Mouse (Mus musculus) layer of hippocampus, adult 8-10 months (tissue): Measurements from ENCODE around the gene Pard3. TPM values are rescaled to one million over a fixed set of nuclear protein-coding genes. Genes with fewer than 3 reads are reported as not detected.
A peak's percentile ranks its signal among the peaks of the same experiment; 100 is the strongest.

ENCODE experiments used
- DNase-seq, 2 experiments: peaks; one replicate each; pipeline ENCODE4 v3.0.0; 2022; ENCODE audit warnings: low spot score in 2 of 2
- total RNA-seq, 4 experiments: library from RNA; stranded (reverse); gene quantifications; 2 replicates each; pipeline ENCODE4 v1.2.4; 2022

Pard3 gene
- total RNA-seq, 4 experiments from 2014 or later: 22.7 to 28.9 (median 25.4) TPM

DNA sequence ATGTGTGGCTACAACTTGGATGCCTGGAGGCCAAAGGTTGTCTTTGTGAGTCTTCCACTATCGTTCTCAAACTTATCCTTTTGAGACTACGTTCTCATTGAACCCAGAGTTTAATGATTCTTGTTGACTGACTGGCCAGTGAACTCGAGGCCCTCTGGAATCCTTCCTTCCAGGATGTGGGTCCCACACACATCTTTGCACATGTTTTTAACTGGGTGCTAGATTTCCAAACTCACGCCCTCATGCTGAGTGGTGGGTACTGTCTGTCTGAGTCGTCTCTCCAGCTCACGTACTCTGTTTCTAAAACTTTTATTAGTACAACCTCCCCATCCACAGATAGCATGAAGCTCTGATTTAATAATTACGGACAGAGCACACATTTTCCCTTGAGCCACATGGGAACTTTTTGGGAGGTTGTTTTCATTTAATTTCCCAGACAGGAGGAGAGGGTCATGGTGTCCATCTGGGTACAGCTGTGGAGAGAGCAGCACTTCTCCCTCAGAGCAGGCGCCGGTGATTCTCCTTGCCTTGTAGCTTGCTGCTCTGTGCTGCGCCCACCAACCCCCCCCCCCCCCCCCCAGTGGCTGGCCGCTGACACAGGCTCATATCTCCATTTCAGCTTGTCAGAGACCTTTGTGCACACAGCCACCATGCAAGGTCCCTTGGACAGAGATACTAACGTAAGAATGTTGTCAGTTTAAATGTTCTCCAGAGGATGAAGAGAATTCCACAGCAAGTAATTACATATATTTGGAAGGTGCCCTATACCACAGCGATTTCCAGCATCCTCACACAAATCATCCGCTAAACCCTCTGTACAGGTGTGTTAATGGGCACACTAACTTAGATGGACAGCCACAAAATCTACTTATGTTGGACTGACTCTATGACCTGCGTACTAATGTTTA is 165.9 kb downstream of the Pard3 start:
- DNase-seq: no peak

DNA sequence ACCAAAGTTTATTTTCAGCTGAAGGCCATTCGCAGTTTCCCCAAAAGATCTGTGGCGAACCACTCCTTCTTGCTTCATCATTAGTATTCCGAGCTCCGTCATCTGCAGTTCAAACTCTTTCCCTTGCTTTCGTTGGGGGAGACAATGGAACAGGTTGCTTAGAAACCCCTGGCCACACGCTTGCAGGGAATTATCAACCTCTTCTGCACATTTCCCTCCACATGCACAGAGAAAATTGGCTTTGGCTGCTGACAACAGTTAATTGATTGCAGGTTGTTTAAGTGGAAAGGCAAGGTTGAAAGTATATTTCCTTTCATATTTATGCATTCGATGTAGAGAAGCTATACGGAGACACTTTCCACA is 166.5 kb downstream of the Pard3 start:
- no peak for DNase-seq

DNA sequence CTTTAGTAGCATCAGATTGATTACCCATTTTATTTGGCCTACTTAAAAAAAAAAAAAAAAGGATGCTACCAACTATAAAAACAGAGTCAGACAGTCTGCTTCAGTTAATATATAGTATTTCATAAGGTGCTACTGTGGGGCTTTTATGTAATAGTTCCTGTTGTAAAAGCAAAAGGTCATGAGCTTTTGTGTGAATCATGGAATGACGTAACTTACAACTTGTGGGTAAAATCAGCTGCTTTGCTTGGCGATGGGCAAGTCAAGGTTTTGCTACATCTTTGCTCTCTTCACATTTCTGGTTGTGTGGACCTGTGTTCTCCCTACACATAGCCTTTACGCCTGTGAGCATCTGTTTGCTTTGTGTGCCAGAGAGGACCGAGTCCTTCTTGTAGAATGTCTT is 179.7 kb downstream of the Pard3 start:
- DNase-seq: no peak

DNA sequence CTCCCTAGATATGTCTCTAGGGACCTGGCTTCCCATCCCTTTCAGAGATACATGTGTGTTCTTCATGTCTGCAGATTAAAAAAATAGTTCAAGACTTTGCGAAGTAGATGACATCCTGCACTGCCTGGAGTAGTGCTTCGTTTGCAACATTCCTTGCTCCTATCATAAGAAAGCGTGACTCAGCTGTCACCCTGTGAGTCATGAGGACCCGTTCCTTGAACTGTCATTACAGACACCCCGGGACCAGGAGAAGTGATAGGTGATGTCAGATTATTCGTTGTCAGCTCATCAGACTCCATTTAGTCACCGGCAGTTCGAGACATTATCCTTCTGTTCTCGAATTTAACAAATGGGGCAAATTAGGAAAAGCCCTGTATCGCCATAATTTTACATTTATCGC is 180.1 kb downstream of the Pard3 start:
- DNase-seq: no peak

DNA sequence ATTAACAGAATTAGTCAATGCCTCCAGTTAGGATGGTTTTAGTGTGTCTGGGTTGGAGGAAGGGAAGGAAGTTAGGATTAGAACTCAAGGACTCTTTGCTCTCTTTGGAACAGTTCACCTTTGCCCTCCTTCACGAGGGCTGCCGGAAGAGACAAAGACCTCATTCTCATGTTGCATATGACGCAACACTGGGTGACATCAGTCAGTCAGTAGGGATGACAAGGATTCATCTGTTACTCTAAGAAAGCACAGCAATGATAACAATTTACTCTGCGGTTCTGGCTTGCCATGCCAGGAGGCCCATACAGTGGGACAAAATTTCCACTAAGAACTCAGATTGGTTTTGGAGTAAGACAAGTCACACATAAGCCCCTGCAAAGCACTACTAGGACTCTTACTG is 187.1 kb downstream of the Pard3 start:
- DNase-seq: no peak

DNA sequence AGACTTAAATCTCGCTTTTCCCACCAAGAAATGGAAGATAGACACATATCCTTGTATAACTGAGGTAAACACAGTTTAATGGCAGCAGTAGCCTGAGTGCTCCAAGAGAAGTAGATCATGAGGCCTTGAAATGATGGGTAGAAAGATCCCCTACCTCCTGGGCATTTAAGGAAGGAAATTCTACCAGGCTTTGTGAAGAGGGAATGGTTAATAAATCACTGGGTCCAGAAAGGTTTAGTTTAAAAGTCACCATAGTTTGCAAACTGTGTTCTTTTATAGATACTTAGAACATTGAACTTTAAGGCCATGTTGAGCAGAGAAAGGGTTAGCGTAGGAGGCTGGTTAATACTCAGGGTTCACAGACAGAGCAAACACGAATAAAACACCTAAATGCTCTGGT is 187.8 kb downstream of the Pard3 start:
- DNase-seq: no peak

DNA sequence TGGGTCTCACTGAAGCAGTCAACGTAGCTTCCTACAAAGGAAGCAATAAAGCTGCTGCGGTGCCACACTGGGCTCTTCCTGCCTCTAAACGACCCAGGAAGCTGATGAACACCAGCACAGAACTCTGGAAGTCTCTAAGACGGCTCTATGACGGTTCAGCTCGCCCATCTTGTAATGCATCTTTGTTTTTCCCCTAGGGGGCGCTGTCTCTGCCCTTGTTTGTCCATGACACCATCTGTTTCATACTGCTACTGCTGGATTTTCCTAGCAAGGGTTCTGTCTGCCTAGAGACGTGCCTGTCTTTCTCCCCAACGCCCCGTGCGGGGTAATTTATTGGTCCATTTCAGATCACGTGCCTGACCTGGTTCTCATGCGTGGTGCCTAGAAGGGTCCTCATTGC is 188.3 kb downstream of the Pard3 start:
- no peak for DNase-seq

DNA sequence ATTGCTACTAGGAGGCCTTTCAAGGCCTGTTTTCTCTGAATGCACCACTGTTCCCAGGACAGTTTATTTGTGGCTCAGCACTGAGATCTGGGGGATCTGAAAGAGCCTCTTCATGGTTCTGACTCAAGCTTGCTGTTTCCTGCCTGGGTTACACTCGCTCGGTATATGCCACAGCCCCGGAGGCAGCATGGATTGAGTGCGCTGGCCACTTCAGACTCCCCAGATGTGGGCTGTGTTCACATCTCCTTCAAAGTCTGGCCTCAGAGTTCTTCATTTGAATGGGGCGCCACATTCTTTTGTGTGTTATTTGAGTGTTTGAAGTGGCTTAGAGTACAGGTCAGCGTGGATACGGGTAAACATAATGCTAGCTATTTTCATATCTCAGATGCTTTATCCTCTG is 190.9 kb downstream of the Pard3 start:
- no peak for DNase-seq

DNA sequence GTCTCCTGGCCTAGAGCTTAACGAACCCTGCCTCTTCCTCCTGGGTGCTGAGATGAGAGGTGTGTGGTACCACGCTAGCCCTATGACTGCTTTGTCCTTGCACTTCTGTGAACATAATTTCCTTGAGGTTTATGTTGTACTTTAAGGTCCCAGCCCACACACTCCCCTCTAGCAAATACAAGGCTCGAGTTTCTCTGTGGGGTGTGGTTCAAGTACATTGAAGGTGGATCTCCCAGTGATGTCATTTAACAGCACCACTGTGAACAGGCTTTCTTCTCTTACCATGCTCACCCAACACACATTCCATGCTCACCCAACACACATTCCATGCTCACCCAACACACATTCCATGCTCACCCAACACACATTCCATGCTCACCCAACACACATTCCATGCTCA is 193.4 kb downstream of the Pard3 start:
- no peak for DNase-seq

DNA sequence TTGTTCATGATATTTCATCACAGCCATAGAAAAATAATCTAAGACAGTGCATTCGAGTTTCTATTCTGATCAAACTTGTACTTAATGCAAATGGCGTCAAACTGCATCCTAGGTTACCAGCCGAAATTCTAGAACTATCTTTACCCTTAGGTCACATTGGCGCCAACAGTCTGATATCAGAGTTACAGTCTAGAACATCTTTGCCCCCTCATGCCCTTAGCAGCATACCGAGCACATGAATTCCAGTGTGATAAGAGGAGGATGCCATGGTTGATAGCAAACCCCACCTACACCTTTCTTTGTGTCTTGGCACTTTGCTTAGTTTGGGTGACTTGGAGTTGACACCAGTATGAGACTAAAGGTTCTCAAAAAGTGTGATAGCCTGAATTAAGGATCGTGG is 197.4 kb downstream of the Pard3 start:
- no peak for DNase-seq

DNA sequence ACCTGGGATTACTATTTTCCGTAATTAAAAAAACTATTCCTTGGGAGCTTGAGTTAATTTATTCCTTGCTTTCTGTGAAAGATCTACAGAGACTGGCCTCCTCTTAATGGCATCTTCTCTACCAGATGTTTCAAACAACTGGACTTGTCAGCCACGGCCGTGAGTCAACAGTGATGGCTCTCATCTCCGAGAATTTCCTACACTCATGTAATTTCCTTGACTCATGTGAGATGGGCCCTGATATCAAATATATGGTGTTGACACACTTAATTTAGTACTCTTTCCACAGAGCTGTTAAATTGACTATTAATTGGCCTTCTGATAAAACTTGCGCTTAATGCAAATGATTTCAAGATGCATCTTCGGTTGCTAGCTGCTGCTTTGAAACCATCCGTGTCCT is 198.3 kb downstream of the Pard3 start:
- no peak for DNase-seq

DNA sequence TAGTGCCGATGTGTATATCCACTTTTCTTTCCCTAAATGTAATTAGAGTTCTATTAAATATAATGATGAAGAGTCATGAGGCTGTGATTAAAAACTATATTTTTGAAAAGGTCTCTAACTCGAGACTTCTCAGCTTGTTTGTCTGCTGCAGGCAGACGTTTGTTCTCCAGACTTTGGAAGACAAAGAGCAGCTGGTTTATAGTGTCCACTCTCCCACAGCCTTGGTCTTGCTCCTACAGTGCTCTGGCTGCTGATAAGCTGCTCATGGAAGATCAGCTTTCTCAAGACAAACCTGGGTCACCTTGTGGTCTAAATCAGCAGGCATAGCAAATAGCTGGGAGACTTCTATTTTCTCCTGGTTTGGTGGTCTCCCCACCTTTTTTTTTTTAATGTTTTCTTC is 198.7 kb downstream of the Pard3 start:
- DNase-seq: no peak

DNA sequence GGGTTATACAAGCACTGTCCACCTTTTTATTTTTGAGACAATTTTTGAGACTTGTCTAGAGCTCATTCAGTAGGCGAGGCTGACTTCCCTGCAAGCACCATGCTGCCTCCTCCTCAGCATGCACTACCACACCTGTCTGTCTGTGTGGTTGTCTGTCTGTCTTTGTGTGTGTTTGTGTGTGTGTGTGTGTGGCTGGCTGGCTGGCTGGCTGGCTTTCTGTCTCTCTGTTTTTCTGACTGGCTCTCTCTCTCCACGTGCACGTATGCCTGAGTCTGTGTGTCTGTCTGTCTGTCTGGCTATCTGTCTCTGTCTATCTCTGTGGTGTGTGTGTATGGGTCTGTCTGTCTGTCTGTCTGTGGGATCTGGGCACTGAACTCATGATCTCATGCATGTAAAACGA is 199.2 kb downstream of the Pard3 start:
- no peak for DNase-seq

DNA sequence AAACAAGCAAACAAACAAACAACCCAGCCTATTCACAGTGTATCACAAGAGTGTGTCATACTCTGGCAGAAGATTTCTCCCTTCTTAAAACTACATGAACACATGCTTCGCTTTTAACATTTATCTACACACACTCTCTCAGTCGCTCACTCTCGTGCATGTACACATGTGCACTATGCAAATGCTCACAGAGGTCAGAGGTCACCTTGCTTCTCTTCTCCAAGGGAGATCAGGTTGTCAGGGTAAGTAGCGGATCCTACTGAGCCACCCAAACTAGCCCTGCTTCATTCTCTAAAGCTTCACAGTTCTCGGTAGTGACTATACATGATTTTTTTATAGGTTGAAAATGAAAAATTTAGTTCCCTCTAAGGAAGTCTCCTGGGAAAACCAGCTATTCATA is 199.8 kb downstream of the Pard3 start:
- DNase-seq: no peak

DNA sequence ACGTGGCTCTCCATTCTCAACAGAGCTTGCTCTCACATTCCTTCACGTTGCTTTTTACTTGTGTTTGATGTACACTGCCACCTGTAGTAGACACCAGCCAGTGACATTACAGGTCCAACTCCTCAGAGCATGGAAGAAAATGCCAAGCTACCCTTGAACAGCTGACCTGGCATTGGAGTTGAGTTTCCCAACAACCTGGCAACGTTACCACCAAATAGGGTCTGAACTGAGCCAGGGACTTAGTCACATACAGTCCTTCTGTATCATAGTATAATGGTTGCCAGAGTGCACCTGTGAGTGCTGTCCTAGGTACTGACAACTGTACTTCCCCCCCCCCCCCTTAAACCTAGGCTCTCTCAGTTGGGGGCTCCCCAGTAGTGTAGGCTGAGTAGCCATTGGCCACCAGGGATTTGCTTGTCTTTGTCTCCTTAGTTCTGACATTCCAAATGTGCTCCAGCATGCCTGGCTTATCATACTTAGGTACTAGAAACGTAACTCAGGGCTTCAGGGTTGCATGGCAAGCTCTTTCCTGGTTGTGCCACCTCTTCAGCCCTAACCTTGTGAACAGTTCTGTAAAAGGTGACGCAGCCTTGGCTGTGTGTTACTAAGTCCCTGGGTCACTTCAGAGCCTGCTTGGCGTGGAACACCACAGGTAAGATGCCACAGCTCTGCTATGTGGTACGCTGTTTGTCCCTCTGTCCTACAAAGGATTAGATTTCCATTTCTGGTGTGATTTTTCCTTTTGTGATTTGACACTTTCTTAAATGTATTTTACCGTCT is 201.2 kb downstream of the Pard3 start:
- DNase-seq: no peak

DNA sequence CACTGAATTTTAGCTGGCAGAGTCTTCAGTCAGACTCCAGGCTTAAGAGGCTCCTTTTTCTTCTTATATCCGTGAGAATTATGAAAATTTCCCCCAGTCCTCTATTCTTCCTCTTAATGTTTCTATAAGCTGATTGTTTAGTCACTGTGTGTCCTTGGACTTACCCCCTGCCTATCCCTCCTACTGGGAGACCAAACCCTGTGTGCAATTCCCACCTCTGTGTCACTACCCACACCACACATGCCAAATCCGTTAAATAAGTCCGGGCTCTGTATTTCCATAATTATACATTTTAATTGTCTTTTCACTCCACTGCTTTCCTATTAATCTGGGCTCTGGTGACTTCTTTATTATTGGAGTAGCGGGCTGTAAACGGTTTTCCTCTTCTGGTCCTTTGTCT is 203.1 kb downstream of the Pard3 start:
- DNase-seq: no peak

DNA sequence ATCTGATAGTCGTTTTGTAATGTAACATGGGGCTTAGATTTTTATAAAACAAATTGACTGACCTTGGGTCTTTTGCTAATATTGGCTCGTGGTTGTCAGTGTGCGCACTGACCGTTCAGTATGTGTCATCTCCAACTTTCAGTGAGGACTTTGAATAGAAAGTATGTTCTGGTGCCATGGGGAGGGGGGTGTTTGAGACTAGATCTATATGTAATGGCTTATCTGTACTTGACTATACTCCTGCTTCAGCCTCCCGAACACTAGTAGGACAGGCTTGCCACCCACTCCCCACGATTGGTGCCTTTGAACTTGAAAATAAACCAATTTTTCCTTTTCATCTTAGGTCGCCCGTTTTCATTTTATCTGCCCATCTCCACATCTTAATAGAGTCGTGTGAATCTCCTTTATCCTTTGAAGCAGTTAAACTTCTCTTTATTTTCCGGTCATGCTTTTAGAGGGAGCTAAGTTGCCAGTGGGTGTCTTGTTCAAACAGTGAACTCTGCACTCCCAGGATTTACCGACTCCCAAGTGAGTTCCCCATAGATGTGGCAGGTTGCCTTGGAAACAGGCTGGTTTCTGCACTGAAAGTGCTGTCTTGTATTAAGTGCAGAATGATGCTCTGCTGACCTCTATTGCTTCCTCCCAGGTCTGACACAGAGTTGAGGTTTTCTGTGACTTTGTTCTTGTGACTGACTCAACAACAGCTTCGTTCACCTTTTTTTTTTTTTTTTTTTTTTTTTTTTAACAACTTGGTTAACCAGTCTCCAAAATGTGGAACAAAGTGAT is 204.7 kb downstream of the Pard3 start:
- DNase-seq: peak; percentile 36 to 41

DNA sequence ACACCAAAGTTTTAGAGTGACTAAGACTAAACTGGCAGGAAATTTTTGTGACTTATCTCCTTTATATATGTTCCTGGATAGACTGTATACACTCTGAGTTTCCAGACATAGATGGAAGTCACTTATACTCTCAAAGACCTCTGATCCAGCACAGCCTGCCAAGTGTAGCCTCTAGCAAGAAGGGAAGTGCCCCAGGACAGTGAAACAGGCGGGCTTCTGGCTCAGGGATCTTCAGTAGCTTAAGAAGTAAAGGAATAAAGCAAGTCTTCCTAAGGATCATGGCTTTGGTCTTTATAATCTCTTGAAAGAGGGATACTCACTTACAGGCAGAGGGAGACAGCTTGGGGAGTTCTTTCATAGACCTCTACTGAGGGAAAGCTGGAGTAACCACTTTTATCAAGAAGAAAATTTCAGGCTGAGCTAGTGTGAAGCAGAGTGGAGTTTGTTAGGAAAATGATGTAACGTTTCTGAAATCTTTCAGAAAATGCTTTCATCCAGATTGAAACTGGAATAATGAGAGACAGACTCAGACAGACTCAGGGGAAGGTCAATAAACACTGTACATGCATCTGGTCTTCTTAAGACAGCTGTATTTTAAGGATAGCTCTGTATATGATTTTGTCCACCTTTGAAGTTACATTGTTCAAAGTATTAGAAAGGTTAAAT is 205.5 kb downstream of the Pard3 start:
- DNase-seq: no peak

DNA sequence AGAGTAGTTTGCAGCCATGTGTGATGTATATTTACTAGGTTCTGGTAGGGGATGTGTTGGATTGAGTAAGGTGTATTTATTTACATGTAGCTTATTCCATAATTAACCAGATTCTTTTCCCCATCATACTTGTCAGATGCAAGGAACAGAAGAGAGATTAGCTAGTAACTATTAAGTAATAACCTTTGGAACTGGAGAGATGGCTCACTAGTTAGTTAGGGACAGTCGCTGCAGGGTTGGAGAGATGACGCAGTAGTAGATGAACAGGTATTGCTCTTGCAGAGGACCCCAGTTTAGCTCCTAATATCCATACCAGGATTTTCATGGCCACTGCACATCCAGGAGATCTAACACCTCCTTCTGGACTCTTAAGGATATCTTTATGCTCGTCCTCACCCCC is 207.5 kb downstream of the Pard3 start:
- DNase-seq: no peak

DNA sequence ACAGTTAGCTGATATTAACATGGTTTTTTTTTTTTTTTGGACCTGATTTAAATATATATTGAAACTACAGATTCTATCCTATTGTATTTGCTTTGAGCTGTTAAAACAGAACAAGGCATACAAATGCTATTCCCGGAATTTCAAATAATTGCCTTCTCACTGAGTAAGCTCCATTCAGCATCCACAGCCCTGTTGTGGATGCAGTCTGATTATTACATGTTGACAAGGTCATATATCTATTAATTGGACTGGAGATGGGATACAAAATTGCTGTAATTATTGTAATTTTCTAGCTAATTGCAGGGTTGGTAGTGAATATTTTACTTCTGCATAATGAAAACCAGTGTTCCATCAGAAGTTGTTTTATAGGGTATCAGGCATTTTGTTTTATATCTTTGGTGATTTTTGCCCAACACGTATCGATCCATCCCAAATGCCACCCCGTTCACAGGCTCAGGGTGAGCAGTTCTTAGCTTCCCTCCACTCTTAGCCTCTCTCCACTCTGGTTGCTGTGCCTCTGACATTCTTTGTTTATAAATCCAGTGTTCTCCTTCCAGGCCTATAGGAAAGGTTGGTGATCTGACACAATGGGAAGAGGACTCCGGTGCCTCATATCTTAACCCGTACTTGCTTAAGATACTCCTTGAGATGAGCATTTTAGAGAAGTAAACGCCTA is 216.7 kb downstream of the Pard3 start:
- DNase-seq: no peak

DNA sequence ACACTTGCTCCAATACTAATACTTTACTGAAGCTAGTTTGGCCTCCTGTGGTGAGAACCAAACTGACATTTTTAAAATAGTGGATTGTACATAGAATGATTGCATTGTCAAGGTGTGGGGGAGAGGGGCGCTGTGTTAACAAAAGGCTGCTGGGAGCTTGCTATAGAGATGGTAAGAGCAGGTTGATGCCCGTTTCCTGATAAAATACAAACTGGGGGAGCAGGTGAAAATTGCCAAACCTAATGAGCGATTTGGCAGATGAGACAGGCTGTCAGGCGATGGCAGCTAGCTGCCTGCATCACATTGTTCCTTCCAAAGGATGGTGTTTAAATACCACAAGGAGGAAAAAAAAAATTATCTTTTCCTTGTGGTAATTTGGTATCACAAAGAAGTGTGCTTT is 217.3 kb downstream of the Pard3 start:
- DNase-seq: no peak
